Mouse (Mus musculus) cerebellum, adult 2 months (tissue): ENCODE results near the gene Dlx3.

ENCODE experiments used
- CTCF ChIP-seq: fragments of 200-500 bp; IDR thresholded peaks from 2 replicates; pipeline ENCODE4 v1.5.1; 2011; ENCODE audit warnings: low read depth, mild to moderate bottlenecking, control low read depth, low read length, moderate library complexity, borderline replicate concordance; ENCODE audit not compliant: insufficient read depth
- POLR2A ChIP-seq: fragments of 200-500 bp; IDR thresholded peaks from 2 replicates; pipeline ENCODE4 v1.6.1; 2011; ENCODE audit warnings: low read length, control low read depth, borderline replicate concordance; ENCODE audit not compliant: insufficient read depth

- TF ChIP-seq CTCF, result no peak
- no peak for TF ChIP-seq POLR2A
Measured at GRCm38 (mm10) chr11:95122100-95122489, 2.2 kb downstream of the Dlx3 start.
